Mouse (Mus musculus) spleen, postnatal 4 days (tissue): ENCODE data around the gene Cdc7.

Experiments used
- DNase-seq, 2 experiments: peaks; one replicate each; pipeline ENCODE4 v3.0.0; 2022; ENCODE audit warnings: low spot score in 2 of 2

The Cdc7 gene

GRCm38 (mm10) chr5:106991300-106991929, 27.3 kb downstream of the Cdc7 start:
- no peak for DNase-seq

GRCm38 (mm10) chr5:106994716-106995115, 30.6 kb downstream of the Cdc7 start:
- no peak for DNase-seq

- no peak for DNase-seq
Observed at GRCm38 (mm10) chr5:106995886-106996538, 31.9 kb downstream of the Cdc7 start.

- no peak for DNase-seq
Observed at GRCm38 (mm10) chr5:106996539-106997244, 32.6 kb downstream of the Cdc7 start.

- DNase-seq: no peak
Observed at GRCm38 (mm10) chr5:107001396-107002090, 37.4 kb downstream of the Cdc7 start.

GRCm38 (mm10) chr5:107002091-107002416, 37.9 kb downstream of the Cdc7 start:
- no peak for DNase-seq

GRCm38 (mm10) chr5:107009721-107010120, 45.6 kb downstream of the Cdc7 start:
- no peak for DNase-seq

- DNase-seq: no peak
Observed at GRCm38 (mm10) chr5:107010300-107010699, 46.2 kb downstream of the Cdc7 start.

- DNase-seq: no peak
Observed at GRCm38 (mm10) chr5:107011316-107012029, 47.4 kb downstream of the Cdc7 start.

GRCm38 (mm10) chr5:107012030-107012715, 48.1 kb downstream of the Cdc7 start:
- no peak for DNase-seq

- DNase-seq: no peak
Observed at GRCm38 (mm10) chr5:107013393-107013792, 49.3 kb downstream of the Cdc7 start.

GRCm38 (mm10) chr5:107014146-107014545, 50.0 kb downstream of the Cdc7 start:
- no peak for DNase-seq

GRCm38 (mm10) chr5:107015046-107015421, 50.9 kb downstream of the Cdc7 start:
- no peak for DNase-seq

- no peak for DNase-seq
Observed at GRCm38 (mm10) chr5:107015422-107016081, 51.4 kb downstream of the Cdc7 start.

GRCm38 (mm10) chr5:107016538-107016937, 52.4 kb downstream of the Cdc7 start:
- no peak for DNase-seq

- no peak for DNase-seq
Observed at GRCm38 (mm10) chr5:107017544-107017943, 53.4 kb downstream of the Cdc7 start.

GRCm38 (mm10) chr5:107019057-107019456, 54.9 kb downstream of the Cdc7 start:
- no peak for DNase-seq

- DNase-seq: no peak
Observed at GRCm38 (mm10) chr5:107019904-107020303, 55.8 kb downstream of the Cdc7 start.

- no peak for DNase-seq
Observed at GRCm38 (mm10) chr5:107020366-107020765, 56.2 kb downstream of the Cdc7 start.

GRCm38 (mm10) chr5:107021291-107022063, 57.4 kb downstream of the Cdc7 start:
- no peak for DNase-seq
